Mouse (Mus musculus) olfactory bulb, adult 2 months (tissue): ENCODE results near the gene Pan3.

Source experiments
- CTCF ChIP-seq: fragments of 200-500 bp; IDR thresholded peaks from 2 replicates; pipeline ENCODE4 v1.5.1; 2012; ENCODE audit warnings: low read depth, mild to moderate bottlenecking, low read length, moderate library complexity; ENCODE audit not compliant: insufficient read depth
- POLR2A ChIP-seq: fragments of 200-500 bp; IDR thresholded peaks from 2 replicates; pipeline ENCODE4 v1.6.1; 2012; ENCODE audit warnings: mild to moderate bottlenecking, low read depth, low read length, moderate library complexity; ENCODE audit not compliant: insufficient read depth

DNA sequence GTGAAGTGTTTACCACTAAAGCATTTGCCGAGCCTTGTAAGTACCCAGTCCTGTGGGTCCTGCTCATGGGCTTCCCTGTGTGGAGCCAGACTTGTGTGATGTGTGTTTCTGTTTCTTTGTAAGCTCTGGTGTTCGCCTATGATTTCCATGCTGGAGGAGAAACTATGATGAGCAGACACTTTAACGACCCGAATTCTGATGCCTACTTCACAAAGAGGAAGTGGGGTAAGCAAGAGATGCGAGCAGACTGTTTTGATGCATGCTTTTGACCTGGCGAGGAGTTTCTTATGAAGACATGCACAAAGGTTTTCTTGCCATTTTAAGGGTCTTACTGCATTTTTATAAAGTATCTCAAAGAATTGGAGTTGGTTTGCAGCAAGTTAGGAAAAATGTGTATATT, 97.0 kb downstream of the Pan3 start:
- TF ChIP-seq CTCF: no peak
- TF ChIP-seq POLR2A: no peak
